Mouse (Mus musculus): Measurements from ENCODE around the gene Leap2.

The Leap2 gene

DNA sequence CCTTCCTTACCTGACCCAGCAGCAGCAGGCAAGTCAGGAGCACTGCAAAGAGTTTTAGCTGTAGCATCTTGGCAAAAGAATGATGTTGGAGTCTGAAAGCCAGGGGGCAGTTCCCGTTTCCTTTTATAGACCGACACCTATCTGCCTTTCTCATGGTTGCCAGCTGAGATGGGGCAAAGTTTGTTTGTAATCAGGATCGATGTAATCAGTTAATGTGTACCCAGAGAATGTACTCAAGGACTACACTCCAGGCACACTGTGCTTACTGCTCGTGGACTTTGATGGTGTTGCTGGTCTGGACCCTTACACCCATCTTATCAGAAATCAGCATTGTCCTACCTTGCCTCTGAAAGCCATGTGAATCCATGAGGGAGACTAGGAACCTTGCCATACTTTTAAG is at the start of gene Leap2:
Gene Leap2, minus strand, starts transcription at position 135 of the 400 bp plus-strand sequence.
- CTCF ChIA-PET: no interaction called here
- POLR2A ChIA-PET: interaction anchor here in 3 of 4 experiments (0.6 to 1.6 kb wide), 7 partner anchors 8 to 151 kb away, joined by 3 to 5 read pairs (median 3); partner anchors contain the start of genes Gdf9 (in 1 of the 3) and Uqcrq (in 1 of the 3)

DNA sequence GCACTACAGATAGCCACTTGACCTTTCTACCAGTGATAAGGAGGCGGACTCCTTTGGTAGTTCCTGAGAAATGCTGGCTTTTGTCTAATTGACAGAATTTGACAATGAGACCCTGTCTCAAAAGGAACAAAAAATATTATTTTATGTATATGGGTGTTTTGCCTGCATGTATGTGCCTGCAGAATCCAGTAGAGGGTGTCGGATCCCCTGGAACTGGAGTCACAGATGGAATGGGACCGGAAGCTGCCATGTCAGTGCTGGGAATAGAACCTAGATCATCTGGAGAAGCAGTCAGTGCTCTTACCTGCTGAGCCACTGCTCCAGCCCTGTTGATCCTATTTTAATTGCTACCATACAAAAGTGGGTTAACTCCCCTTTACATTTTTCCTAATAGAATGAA is 49.7 kb upstream of the Leap2 start:
- POLR2A ChIA-PET: interaction anchor here in 1 of 4 experiments (1.9 kb wide), 1 partner anchor 14 kb away, joined by 4 read pairs; no protein-coding TSS in a partner anchor
- CTCF ChIA-PET: interaction anchor here (0.5 to 1.6 kb wide), 7 partner anchors 9 to 265 kb away, joined by 3 to 5 read pairs (median 3); no protein-coding TSS in a partner anchor

DNA sequence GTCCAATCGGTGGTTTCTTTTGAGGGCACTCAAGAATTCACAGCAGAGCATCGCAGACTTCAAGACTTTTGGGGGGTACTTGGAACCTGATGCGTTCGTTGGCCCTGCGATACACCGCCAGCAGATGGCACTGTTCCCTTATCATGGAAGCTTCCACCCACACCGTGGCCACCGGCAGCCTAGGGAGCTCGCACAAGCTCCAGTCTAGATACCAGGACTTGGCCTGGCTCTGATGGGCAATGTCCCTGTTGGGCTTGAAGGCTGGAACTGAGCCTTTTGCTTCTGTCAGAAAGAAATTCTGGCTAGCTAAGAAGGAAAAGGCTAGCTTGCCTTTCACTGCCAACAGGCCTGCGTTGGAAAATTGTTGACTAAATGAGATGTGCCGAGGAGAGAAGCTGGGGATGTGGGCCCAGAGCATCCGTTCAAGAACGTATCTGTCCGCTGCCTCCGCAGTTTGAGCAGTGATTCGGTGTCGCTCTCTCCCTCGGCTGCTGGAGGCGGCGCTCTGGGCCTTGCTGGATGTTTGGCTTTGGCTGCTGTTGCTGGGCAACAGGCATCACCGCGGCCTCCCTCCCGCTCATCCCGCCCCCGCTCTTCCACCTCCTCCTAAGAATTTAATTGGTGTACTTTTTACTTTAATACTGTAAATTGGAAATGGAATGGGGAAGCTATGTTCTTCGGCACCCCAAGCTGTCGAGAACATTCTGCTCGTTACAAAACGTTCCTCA is 47.2 kb upstream of the Leap2 start, which contains the start of gene Gm9837:
Gene Gm9837, minus strand, starts transcription at position 512 of the 728 bp plus-strand sequence.
- ChIA-PET CTCF (interaction anchor here (0.5 to 2.3 kb wide), 60 partner anchors 9 to 1783 kb away, joined by 3 to 41 read pairs (median 4); partner anchors contain the start of genes Gm10447 (in 3 of the 4), Gm9945 (in 3 of the 4), Shroom1 (in 3 of the 4) and Sowaha (in 3 of the 4)), POLR2A (interaction anchor here in 3 of 4 experiments (0.5 to 1.7 kb wide), 12 partner anchors 8 to 266 kb away, joined by 3 to 11 read pairs (median 3); partner anchors contain the start of genes Gm9945 (in 2 of the 3), Gm10447 (in 1 of the 3), Rad50 (in 1 of the 3) and Shroom1 (in 1 of the 3))

DNA sequence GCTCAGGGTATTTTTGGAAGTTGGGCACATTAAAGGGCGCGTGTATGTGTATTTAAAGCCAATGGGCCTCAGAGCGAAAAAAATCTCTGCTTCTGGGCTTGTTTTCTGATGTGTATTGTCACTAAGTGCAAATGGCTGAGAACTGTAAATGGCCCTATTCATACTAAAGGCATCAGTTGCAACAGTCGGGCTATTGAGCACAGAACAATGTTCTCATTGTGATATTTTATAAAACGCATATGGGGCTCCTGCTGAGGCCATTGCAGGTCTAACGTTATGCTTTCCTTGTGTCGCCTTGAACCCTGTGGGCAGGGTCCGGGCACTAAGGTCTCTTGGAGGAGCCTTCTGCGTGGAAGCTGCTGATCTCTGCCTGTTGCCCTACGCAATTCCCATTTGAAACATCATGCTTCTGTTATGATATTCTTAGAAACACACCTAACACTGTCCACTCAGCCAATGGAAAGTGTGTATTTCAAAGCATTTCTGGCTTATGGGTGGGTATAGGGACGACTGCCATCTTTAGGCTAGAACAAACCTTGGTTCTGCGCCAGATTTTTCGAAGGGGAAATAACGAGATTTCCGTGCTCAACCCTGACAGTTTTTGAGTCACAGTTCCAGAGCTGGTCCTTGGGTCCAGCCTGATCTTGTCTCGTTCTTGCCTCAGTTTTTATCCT is 46.5 kb upstream of the Leap2 start:
- CTCF ChIA-PET: interaction anchor here (0.7 to 2.3 kb wide), 43 partner anchors 10 to 462 kb away, joined by 3 to 41 read pairs (median 4); partner anchors contain the start of genes Gm10447 (in 3 of the 4), Gm9945 (in 3 of the 4), Shroom1 (in 3 of the 4) and Sowaha (in 3 of the 4)
- POLR2A ChIA-PET: interaction anchor here in 2 of 4 experiments (0.6 to 1.7 kb wide), 12 partner anchors 9 to 266 kb away, joined by 3 to 11 read pairs (median 3); partner anchors contain the start of genes Gm9945 (in 2 of the 2), Gm10447 (in 1 of the 2), Rad50 (in 1 of the 2) and Shroom1 (in 1 of the 2)

DNA sequence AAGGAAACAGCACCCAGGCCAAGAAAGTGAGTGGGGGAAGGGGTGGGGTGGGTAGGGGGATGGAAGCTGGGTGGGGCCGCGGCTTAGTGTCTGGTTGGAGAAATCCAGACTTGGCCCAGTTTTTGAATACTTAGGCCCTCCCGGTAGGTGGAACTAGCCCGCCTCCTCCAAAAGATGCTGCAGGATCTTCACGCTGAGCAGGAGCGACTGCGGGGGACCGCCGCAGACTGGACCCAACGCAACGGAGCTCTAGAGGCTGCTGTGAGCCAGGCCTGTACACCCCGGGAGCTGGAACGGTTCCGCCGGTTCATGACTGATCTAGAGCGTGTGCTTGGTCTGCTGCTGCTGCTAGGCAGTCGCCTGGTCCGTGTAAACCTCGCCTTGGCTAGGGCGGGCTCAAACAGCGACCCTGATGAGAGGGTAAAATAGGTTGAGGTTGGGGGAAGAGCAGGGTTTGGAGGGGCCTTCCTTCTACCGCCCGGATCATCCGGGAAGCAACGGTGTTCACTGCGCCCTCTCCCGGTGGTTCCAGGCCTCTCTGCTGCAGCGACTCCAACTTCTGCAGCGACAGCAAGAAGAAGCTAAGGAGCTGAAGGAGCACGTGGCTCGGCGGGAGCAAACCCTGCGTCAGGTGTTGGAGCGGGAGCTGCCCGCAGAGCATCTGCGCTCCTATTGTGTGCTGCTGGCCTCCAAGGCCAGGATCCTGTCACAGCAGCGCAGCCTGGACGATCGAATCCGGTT is 43.4 kb upstream of the Leap2 start:
- CTCF ChIA-PET: interaction anchor here (0.5 to 2.9 kb wide), 91 partner anchors 9 to 646 kb away, joined by 3 to 56 read pairs (median 4); partner anchors contain the start of genes Gm10447 (in 4 of the 4), Shroom1 (in 4 of the 4), Gm9945 (in 3 of the 4) and Sowaha (in 3 of the 4)
- POLR2A ChIA-PET: interaction anchor here (0.5 to 3.0 kb wide), 28 partner anchors 9 to 320 kb away, joined by 3 to 20 read pairs (median 4); partner anchors contain the start of genes Gm9945 (in 3 of the 4), Shroom1 (in 3 of the 4), Sowaha (in 3 of the 4) and Gdf9 (in 2 of the 4)

DNA sequence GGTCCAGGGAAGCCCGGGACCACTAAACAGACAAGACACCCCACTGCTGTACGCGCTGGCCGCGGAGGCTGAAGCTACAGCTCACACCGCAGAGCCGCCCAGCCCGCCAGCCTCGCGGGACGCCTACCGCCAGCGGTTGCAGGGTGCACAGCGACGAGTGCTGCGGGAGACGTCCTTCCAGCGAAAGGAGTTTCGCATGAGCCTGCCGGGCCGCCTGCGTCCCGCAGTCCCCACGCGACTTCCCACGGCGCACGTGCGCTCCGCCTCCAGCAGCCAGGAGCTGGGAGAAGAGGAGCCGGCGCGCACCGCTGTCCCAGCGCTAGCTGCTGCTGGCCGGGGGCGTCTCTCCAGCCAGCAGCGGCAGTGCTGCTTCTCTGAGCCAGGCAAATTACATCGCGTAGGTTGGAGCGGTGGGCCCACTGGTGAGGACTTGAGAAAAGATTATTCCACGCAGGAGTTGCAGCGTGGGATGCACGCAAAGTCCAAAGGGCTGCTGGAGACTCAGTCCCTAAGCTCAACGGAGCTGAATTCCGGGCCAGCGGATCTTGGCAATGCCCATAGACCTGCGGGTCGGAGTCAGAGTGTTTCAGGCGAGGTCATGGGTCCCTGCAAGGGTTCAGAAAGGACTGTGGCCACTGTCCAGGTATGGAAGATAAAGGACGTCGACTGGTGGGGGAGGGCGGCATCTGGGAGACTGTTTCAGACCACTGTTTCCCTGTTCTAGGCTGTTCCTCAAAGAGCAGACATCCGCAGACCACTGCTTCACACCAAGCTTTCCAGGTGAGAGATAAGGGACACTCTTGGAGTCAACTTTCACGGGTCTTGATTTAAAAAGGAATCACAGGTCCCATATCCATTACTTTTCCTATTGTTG is 40.8 kb upstream of the Leap2 start:
- CTCF ChIA-PET: interaction anchor here in 3 of 4 experiments (0.5 to 2.0 kb wide), 16 partner anchors 9 to 273 kb away, joined by 3 to 8 read pairs (median 3); partner anchors contain the start of genes Gm9945 (in 1 of the 3) and Sowaha (in 1 of the 3)
- POLR2A ChIA-PET: interaction anchor here (0.6 to 3.0 kb wide), 22 partner anchors 7 to 428 kb away, joined by 3 to 20 read pairs (median 4); partner anchors contain the start of genes Gdf9 (in 3 of the 4), Uqcrq (in 2 of the 4), Gm10447 (in 1 of the 4) and Gm9945 (in 1 of the 4)

DNA sequence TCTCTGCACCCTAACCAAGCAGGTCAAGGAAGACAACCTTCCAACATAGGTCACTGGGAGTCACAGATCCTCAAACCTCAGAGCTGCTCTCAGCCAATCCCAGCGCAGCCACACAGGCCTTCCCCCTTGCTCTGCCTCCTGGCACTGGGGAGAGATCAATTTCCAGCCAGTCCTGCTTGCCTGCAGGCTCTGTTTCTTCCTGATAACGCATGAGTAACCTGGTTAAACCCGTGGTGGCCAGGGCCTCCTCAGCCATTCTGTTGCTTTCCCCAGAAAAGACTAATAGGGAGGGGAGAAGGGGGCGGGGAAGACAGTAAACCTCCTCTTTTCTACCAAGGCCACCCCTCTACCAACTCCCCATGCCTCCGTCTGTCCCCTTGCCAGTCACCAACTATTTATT is 38.8 kb upstream of the Leap2 start:
- ChIA-PET CTCF (interaction anchor here in 1 of 4 experiments (0.6 kb wide), 1 partner anchor 251 kb away, joined by 4 read pairs; no protein-coding TSS in a partner anchor), POLR2A (interaction anchor here in 1 of 4 experiments (0.5 kb wide), 1 partner anchor 26 kb away, joined by 5 read pairs; no protein-coding TSS in a partner anchor)

DNA sequence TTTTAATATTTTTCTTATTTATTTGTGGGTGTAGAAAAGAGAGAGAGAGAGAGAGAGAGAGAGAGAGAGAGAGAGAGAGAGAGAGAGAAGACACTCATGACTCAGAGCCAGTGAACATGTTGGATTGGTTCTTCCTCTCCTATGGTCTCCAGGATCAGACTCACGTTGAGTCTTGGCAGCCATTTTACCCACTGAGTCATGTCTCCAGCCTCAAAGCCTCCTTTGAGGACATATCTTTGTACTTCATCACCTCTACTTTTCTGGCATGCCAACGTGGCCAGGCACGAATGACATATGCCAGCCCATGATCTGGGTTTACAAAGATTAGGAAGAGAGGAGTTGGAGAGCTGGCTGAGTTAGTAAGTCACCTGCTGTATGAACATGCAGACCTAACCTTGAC is 37.2 kb upstream of the Leap2 start:
- POLR2A ChIA-PET: interaction anchor here in 2 of 4 experiments (0.8 to 1.5 kb wide), 3 partner anchors 9 to 200 kb away, joined by 3 read pairs; no protein-coding TSS in a partner anchor
- CTCF ChIA-PET: interaction anchor here in 3 of 4 experiments (0.7 to 1.3 kb wide), 3 partner anchors 13 to 246 kb away, joined by 3 to 6 read pairs (median 3); partner anchors contain the start of genes Gm9945 (in 1 of the 3) and Sowaha (in 1 of the 3)

DNA sequence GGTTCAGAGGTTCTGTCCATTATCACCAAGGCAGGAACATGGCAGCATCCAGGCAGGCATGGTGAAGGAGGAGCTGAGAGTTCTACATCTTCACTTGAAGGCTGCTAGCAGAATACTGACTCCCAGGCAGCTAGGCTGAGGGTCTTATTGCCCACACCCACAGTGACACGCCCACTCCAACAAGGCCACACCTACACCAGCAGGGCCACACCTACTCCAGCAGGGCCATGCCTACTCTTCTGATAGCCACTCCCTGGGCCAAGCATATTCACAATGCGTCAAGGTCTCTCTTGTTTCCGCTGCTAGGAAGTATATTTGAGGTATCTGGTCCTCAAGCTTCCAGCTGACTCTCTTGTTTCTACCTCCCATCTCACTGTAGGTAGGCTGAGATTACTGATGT is 36.0 kb upstream of the Leap2 start:
- ChIA-PET POLR2A (interaction anchor here in 1 of 4 experiments (1.1 to 1.5 kb wide), 4 partner anchors 8 to 48 kb away, joined by 3 to 4 read pairs (median 3); partner anchors contain the start of genes Gdf9 and Uqcrq), CTCF (interaction anchor here in 2 of 4 experiments (0.6 to 1.1 kb wide), 2 partner anchors 12 to 23 kb away, joined by 4 to 14 read pairs; no protein-coding TSS in a partner anchor)

DNA sequence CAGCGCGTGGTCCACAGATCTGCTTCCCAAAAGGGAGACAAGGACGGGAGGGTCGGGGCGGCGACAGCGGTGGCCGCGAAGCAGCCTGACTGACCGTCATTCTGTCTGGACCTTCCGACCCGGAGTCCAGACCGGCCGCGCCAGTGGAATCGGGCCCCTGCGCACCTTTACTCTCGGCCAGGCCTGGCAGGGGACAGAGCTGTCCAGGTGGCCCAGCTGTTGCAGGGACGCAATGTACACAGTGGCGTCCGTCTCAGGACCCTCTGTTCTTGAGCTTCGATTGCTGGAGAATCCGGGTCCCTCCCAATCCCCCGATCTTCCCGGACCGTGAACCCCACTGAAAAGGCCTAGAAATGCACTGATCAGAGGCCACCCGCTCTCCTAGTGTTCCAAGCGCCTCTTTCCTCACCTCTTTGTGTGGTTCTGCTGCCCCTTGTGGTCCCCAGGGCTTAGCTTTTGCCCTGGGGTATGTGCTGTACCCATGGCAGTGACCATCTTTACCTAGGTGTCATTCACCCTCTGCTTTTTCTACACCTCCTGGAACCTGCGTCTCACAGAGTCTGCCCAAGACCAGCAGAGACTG is 34.5 kb upstream of the Leap2 start:
- ChIA-PET CTCF (interaction anchor here (0.6 to 3.7 kb wide), 26 partner anchors 8 to 278 kb away, joined by 3 to 56 read pairs (median 4); partner anchors contain the start of genes Gm9837 (in 3 of the 4), Gdf9 (in 1 of the 4), Gm9945 (in 1 of the 4) and Sowaha (in 1 of the 4)), POLR2A (interaction anchor here in 3 of 4 experiments (0.6 to 3.5 kb wide), 18 partner anchors 8 to 1854 kb away, joined by 3 to 20 read pairs (median 4); partner anchors contain the start of genes Gdf9 (in 2 of the 3), Uqcrq (in 2 of the 3), Gm9837 (in 1 of the 3) and Gm9945 (in 1 of the 3))

DNA sequence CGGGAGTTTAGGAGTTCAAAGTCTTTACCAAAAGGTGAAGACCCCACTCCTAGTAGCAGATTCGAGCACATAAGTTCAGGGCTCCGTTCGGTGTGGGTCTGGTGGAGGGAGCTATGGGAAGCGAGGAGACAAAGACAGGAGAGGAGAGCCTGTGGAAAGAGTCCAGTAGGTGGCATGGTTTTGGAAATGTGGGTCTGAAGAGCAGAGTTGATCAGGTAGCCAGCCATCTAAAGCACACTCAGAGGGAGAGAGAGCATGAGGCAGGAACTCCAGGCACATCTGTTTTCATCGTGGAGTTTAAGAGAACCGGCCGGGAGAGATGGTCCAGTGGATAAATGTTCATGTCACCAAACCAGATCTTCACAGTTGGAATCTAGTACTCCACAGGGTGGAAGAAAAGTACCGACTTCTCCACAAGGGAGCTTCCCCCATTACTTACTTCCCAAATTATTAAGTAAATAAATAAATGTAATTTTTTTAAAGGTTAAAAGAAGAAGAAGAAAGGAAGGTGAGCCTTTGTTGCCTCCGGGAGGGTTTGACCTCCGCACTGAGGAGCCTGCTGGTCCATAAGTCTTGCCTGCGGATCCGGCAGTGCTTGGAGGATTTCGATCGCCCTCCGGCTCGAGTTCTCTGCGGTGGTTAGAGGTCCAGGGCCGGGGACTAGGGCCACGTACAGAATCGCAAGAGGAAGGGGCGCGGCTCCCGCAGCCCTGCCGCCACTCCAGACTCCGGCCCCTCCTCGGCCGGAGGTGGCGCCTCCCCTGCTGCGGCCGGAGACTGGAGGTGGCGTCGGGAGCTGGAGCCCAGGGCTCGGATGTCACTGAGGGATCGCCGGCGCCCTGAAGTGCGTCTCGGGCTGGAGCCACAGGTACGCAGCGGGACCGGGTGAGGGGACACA is 33.8 kb upstream of the Leap2 start, which contains the start of the genes Gm10447 and Shroom1:
Gene Gm10447, minus strand, starts transcription at position 637 of the 898 bp plus-strand sequence.
Gene Shroom1, plus strand, starts transcription at position 732 of the 898 bp plus-strand sequence.
- ChIA-PET POLR2A (interaction anchor here in 3 of 4 experiments (0.6 to 3.5 kb wide), 21 partner anchors 9 to 200 kb away, joined by 3 to 20 read pairs (median 4); partner anchors contain the start of genes Gdf9 (in 2 of the 3), Uqcrq (in 2 of the 3), Gm9837 (in 1 of the 3) and Gm9945 (in 1 of the 3)), CTCF (interaction anchor here (0.6 to 3.7 kb wide), 36 partner anchors 8 to 293 kb away, joined by 3 to 56 read pairs (median 4); partner anchors contain the start of genes Gm9837 (in 3 of the 4), Gdf9 (in 1 of the 4), Gm9945 (in 1 of the 4) and Sowaha (in 1 of the 4))

DNA sequence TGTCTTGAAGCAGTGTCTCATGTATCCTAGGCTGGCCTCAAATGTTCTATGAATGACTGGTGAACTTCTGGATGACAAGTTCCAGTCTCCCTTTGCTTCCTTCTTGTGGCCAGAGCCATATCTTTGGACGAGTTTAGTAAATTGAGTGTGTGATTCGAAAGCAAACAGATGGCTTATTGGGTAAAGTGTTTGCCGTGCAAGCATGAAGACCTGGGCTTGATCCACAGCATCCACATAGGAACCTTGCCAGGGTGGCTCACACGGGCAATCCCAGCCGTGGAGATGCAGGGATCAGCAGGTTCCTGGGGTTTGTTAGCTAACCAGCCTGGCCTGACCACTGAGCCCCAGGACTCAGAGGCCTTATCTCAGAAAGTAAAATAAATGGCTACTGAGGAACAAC is 30.1 kb upstream of the Leap2 start:
- ChIA-PET CTCF (interaction anchor here in 1 of 4 experiments (0.7 kb wide), 1 partner anchor 63 kb away, joined by 3 read pairs; no protein-coding TSS in a partner anchor), POLR2A (interaction anchor here in 1 of 4 experiments (1.2 kb wide), 1 partner anchor 11 kb away, joined by 3 read pairs; no protein-coding TSS in a partner anchor)

DNA sequence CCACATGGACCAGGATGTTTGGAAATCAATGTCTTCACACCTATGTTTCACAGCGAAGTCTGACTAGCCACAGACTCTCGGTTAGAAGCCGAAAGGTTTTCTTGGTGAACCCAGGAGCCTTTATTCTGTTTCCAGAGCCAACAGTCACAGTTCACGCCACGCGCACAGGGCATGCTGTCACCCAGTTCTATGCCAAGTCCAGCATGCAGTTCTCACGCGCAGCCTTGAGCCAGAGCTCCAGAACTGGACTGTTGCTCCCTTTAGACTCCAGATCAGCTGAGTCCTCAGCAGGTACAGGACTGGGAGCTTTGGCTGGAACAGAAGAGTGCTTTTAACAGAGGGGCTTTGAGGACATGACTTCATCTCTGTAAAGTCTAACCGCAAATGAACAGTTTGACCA is 29.4 kb upstream of the Leap2 start:
- ChIA-PET POLR2A (interaction anchor here in 1 of 4 experiments (1.2 kb wide), 1 partner anchor 12 kb away, joined by 3 read pairs; no protein-coding TSS in a partner anchor), CTCF (interaction anchor here in 1 of 4 experiments (0.7 kb wide), 1 partner anchor 63 kb away, joined by 3 read pairs; no protein-coding TSS in a partner anchor)

Data from embryonic stem cell, embryonic (primary cell).